Mouse (Mus musculus) layer of hippocampus, adult 2 months (tissue): ENCODE results near the gene Dgki. TPM values are rescaled to one million over a fixed set of nuclear protein-coding genes. Genes with fewer than 3 reads are reported as not detected.
A peak's percentile ranks its signal among the peaks of the same experiment; 100 is the strongest.

Experiments used
- DNase-seq, 2 experiments: peaks; one replicate each; pipeline ENCODE4 v3.0.0; 2022; ENCODE audit warnings: low spot score in 2 of 2
- H3K27ac ChIP-seq: fragments of 200-600 bp; 2 replicates; pipeline ENCODE4 v1.8.1; 2022
- H3K4me3 ChIP-seq: fragments of 200-600 bp; 2 replicates; pipeline ENCODE4 v1.8.1; 2022; ENCODE audit warnings: mild to moderate bottlenecking
- CTCF ChIP-seq: fragments of 200-600 bp; conservative IDR thresholded peaks from 2 replicates; pipeline ENCODE4 v1.8.1; 2022; ENCODE audit warnings: antibody characterized with exemption, mild to moderate bottlenecking, moderate library complexity
- total RNA-seq, 2 experiments: library from RNA; stranded (reverse); gene quantifications; 2 replicates each; pipeline ENCODE4 v1.2.3; 2021

Dgki gene
- total RNA-seq, 2 experiments from 2014 or later, result 88.6 to 89.5 TPM

DNA sequence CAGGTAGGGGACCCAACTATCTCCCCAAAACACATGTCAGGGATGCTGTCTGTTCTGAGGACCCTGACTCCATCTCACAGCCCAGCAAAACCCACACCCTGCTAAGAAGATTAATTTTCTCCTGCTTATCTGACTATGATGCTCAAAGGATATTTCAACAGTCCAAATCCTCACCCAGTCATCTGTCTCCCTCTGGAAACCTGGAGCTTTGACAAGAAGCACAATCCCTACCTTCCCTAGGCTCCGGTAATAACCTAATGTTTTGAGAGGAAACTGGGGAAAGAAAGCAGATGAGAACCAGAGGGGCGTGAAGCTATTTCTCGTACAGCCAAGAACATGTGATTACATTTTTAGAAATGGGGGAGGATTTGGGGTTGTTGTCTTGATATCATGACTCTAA is 392.8 kb downstream of the Dgki start:
- H3K27ac ChIP-seq, result peak overlapping the region; percentile 28; the same call in 1 of the 2 replicates
- DNase-seq, result no peak
- no peak overlapping the region for H3K4me3 ChIP-seq
- TF ChIP-seq CTCF, result no peak

- no peak overlapping the region for H3K4me3 ChIP-seq
- DNase-seq, result no peak
- no peak overlapping the region for H3K27ac ChIP-seq
- TF ChIP-seq CTCF, result no peak
Measured at GRCm38 (mm10) chr6:36905965-36906364, 394.0 kb downstream of the Dgki start.

DNA sequence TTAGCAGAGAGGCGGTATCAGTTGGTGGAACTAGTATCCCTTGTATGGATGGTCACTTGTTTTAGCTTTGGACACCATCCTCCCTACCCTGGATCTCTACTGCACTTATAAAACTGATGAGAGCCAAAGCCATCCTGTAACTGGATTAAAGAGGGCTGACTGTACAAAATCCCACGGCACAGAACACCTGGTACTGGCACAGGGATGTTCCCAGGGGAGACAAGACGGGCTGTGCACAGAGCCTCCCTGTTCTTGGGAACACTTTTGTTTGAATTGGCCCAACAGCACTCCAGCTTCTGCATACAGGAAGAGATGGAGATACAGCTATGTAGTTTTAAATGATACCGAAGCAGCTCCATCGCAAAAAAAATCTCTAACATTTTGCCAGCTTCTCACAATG is 395.1 kb downstream of the Dgki start:
- H3K27ac ChIP-seq, result peak overlapping the region; percentile 87
- H3K4me3 ChIP-seq, result no peak overlapping the region
- no peak for TF ChIP-seq CTCF
- no peak for DNase-seq

- peak; percentile 92 for TF ChIP-seq CTCF
- no peak overlapping the region for H3K4me3 ChIP-seq
- DNase-seq, result peak; percentile 72 to 75
- H3K27ac ChIP-seq, result peak overlapping the region; percentile 87
Measured at GRCm38 (mm10) chr6:36903821-36904220, 396.2 kb downstream of the Dgki start.

DNA sequence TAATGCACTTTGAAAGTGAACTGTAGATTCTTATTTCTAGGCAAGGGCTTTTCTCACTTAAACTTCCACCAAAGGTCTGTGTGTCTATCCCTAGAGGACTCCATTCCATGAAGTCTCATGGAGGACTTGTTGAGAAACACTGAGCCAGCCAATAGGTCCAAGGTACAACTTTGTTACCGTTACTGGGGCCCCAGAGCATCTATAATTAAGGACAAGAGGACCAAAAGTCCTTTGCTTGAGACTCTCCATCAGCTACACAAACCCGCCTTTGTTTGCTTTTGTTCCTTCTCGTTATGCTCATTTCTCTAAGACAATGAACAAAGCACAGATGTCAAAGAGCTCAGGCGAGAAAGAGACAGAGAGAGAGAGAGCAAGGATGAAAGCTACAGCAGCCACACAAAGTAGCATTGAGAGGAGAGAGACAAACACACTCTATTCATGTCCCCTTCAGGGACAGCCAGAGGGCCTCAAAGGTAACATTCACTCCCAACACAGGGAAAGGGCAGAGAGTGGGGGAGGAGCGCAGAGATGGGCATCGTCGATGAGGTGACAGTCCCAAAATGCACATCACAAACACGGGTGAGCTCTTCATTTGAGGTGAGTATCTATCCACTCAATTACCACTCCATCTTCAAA is 396.7 kb downstream of the Dgki start:
- no peak for DNase-seq
- Histone ChIP-seq H3K27ac (peak overlapping the region; percentile 87), H3K4me3 (no peak overlapping the region)
- no peak for TF ChIP-seq CTCF

DNA sequence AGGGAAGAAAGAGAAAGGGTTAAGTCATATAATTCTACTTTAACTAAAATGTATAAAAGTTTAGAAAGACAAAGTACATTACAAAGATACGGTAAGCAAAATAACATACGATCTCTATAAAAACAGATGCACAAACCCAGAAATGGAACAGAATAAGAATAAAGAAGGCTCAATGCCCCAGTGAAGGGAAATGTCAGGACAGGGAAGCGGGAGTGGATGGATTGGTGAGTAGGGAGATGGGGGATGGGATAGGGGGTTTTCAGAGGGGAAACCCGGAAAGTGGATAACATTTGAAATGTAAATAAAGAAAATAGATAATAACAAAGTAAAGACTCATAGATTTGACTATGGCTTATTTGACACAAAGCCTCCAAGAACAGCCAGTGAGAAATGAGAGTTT is 400.1 kb downstream of the Dgki start:
- no peak for DNase-seq

GRCm38 (mm10) chr6:36898412-36898811 is 401.6 kb downstream of the Dgki start:
- TF ChIP-seq CTCF, result no peak
- H3K27ac ChIP-seq, result no peak overlapping the region
- DNase-seq, result no peak
- no peak overlapping the region for H3K4me3 ChIP-seq

More for the DNA sequence above, 400.1 kb downstream of the Dgki start:
- no peak for TF ChIP-seq CTCF
- Histone ChIP-seq H3K27ac (no peak overlapping the region), H3K4me3 (no peak overlapping the region)

DNA sequence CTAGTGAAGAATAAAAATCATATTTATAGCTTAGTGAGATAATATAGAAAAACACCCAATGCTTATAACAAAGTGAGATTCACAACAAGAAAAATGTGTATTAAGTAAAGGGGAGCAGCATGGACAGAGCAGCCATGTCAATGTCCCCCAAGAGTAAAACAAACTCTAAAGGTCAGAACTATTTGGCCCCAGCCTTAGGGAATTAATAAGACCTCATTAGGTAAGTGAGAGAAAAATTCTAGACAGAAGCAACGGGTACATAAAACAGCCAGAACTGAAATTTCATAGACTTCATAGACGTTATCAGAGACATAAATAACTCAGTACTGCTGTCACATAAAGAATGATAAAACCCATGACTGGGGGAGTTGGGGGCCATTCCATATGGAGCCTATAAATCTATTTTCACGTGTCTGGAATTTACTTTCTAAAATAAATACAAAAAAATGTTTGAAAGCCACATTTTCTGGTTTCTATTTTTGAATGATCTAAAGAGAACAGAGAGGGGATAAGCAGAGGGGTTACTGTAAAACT is 402.3 kb downstream of the Dgki start:
- DNase-seq, result no peak
- TF ChIP-seq CTCF, result no peak

DNA sequence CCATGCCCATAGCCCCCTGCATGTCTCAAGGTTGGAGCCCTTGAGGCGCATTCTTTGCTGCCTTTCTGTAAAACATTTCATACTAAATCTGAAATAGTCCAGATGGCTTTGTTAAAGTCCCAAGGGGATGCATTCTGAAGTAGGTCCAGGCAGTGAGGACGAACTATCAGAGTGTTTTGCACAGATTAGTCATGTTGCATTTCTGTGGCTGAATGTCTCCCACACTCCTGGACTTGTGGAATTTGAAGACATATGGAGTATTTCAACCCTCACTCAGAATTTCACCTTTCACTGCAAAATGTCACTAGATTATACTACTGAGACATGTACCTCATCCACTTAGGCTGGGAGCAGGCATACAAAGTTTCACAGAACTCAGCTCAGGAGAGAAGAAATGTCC is 403.3 kb downstream of the Dgki start:
- Histone ChIP-seq H3K4me3 (no peak overlapping the region), H3K27ac (no peak overlapping the region)
- no peak for DNase-seq
- no peak for TF ChIP-seq CTCF

More for the DNA sequence above, 402.3 kb downstream of the Dgki start:
- H3K27ac ChIP-seq, result no peak overlapping the region
- H3K4me3 ChIP-seq, result no peak overlapping the region

- Histone ChIP-seq H3K4me3 (no peak overlapping the region), H3K27ac (peak overlapping the region; percentile 39)
- no peak for TF ChIP-seq CTCF
- no peak for DNase-seq
Measured at GRCm38 (mm10) chr6:36891820-36892219, 408.2 kb downstream of the Dgki start.

DNA sequence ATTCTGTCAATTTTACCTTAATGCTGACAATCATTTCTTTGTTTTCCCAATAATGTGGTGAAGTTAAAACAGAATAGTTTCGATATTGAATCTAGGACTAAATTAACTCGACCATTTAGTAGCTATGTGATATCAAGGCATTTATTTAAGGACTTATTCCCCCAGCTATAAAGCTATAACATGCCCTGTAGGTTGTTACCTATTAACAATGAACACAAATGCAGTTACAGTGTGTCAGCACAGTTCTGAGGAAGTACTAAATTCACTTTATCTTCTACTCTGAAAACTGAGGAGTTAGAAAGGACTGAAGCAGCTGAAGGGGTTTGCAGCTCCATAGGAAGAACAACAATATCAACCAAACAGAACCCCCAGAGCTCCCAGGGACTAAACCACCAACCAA is 409.2 kb downstream of the Dgki start:
- no peak overlapping the region for H3K4me3 ChIP-seq
- TF ChIP-seq CTCF, result no peak
- no peak for DNase-seq
- peak overlapping the region; percentile 14; the same call in 1 of the 2 replicates for H3K27ac ChIP-seq

DNA sequence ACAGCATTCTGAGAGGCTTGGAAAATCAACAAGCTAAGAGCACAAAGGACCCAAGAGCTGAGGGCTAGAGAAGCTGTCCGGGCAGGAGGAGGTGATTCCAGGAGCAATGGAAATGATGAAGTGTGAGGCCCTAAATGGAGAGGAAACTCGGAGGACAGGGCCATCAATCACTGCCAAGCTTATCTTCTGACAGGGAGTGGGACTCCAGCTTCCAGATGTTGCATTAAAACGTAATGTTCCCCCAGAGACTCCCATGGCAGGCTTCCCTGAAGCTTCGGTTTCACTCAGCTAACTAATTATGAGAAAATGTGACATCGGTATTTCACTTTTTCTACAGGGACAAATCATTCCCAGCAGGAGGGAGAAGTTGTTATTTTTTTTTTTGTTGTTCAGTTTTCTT is 409.7 kb downstream of the Dgki start:
- peak overlapping the region; percentile 11; the same call in 1 of the 2 replicates for H3K27ac ChIP-seq
- H3K4me3 ChIP-seq, result no peak overlapping the region
- no peak for TF ChIP-seq CTCF
- no peak for DNase-seq

- DNase-seq, result no peak
- Histone ChIP-seq H3K27ac (no peak overlapping the region), H3K4me3 (no peak overlapping the region)
- TF ChIP-seq CTCF, result no peak
Measured at GRCm38 (mm10) chr6:36881309-36881708, 418.7 kb downstream of the Dgki start.

DNA sequence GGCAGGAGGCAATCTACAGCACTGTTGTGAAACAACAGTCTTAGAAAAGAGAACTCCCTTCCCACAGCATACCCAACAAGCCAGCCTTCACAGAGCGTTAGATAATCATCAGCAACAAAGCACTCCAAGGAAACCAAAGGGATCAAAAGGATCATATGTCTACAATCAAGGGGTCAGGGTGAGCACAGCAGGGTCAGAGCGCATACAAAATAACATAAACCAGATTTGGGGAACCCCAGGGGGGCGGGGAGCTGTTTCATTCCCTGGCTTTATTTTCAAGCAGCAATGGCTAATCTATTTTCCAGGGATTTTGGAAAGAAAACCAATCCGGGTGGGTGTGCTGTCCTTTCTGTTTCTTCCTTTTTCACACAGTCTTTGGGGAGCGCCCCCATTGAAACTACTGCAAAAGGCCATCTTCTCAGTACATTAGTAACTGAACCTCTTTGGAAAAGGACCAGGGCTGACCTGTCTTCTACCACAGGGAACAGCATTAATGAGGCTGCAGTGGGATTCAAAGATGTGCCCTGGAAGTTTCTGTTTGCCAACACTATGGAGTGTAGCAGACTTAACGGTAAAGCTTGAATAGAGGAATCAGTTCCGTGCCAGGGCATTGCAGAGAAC is 419.2 kb downstream of the Dgki start:
- H3K4me3 ChIP-seq, result no peak overlapping the region
- no peak overlapping the region; the same call in 1 of the 2 replicates for H3K27ac ChIP-seq
- no peak for TF ChIP-seq CTCF
- DNase-seq, result no peak
